Mouse (Mus musculus) adipose tissue, adult 10 weeks (tissue): Measurements from ENCODE around the gene Skap1. TPM values are rescaled to one million over a fixed set of nuclear protein-coding genes. Genes with fewer than 3 reads are reported as not detected.

Source experiments
- polyA plus RNA-seq: library from polyadenylated mRNA; stranded (reverse); fragments of 350-450 nt; fragmentation: Illumina TruSeq; extraction: RNeasy Lipid Tissue Mini Kit (QIAGEN cat#74804); gene quantifications from one replicate; pipeline ENCODE4 v1.2.3, GENCODE M21; 2014; ENCODE audit warnings: low read depth, low replicate concordance

Gene Skap1
- polyA plus RNA-seq, result 19.1 TPM

DNA sequence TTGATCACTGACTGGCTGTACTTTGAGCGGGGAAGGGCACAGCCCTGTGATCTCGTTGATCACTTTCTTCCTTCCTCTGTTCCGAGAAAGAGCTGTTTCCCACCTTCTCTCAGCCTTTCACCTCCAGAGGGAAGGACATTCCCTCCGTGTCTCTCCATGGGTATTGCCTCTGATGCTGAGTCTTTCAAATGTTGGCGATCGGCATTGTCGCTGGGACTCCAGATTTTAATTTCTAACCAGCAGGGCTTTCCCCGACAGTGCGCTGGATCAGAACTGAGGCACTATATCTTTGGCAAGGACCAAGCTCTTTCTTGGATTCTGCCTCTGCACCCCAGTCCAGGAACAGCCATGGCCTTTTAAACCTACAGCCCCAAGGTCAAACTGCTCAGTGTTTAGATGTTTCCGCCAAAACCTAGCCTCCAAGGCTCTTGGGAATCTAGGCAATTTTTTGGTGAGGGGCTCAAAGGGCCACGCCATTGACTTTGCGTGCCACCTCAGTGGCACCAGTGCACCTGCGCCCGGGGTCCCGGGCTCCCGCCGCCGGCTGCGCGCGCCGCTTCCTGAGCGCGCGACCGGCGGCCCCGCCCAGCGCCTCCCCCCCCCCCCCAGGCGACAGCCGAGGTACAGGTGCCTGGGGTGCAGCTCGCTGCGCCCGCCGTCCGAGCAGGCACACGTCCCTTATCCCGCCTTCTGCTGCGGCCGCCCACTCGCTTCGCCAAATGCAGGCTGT, at the start of gene Skap1:
Skap1 (plus strand) TSS at position 608 of the 730 bp plus-strand sequence.

GRCm38 (mm10) chr11:96776968-96777962, 312.9 kb downstream of the Skap1 start, which contains the start of gene Snx11:
Gene Snx11, minus strand, starts transcription at chr11:96777559.

GRCm38 (mm10) chr11:96788871-96789795, 324.7 kb downstream of the Skap1 start, which contains the start of gene Cbx1:
Gene Cbx1, plus strand, starts transcription at chr11:96789127.

Other genes starting within 250 kb of the Skap1 start
- 42.4 TPM for gene Hoxb9, start 193.1 kb upstream of the Skap1 start, polyA plus RNA-seq
- 94.4 TPM for gene Hoxb8, start 182.7 kb upstream of the Skap1 start, polyA plus RNA-seq
- gene Hoxb7, start 178.0 kb upstream of the Skap1 start, polyA plus RNA-seq, result 116 TPM
- 132 TPM for gene Hoxb6, start 172.1 kb upstream of the Skap1 start, polyA plus RNA-seq
- gene Hoxb5, start 161.3 kb upstream of the Skap1 start, polyA plus RNA-seq, result 21.8 TPM
- gene Hoxb4, start 146.3 kb upstream of the Skap1 start, polyA plus RNA-seq, result 25.8 TPM
- 40.3 TPM for gene Hoxb3, start 141.3 kb upstream of the Skap1 start, polyA plus RNA-seq
- 24.6 TPM for gene Hoxb2, start 114.1 kb upstream of the Skap1 start, polyA plus RNA-seq
- 2.2 TPM for gene Hoxb1, start 98.8 kb upstream of the Skap1 start, polyA plus RNA-seq